Mouse (Mus musculus) gastrocnemius, adult 18-20 months (tissue): ENCODE data around the gene Khnyn. TPM values are rescaled to one million over a fixed set of nuclear protein-coding genes. Genes with fewer than 3 reads are reported as not detected.

Source experiments
- DNase-seq: peaks from one replicate; pipeline ENCODE4 v3.0.0; 2021; ENCODE audit warnings: low spot score
- long read RNA-seq, 2 experiments: library from polyadenylated mRNA; stranded (forward); transcript quantifications; one replicate each; pipeline ENCODE4 v2.0.0; 2021
- total RNA-seq, 2 experiments: library from RNA; stranded (reverse); gene quantifications; 2 replicates each; pipeline ENCODE4 v1.2.3; 2021

Khnyn gene
- 1 to 10 TPM; 5.4 to 5.5 TPM for total RNA-seq
- long read RNA-seq, experiment 1, transcript Khnyn-201 (8 exons, 3,898 nt): major isoform, 6 of 9 reads
- long read RNA-seq, experiment 1, partial matches to known transcripts: 0 of 9 reads
- long read RNA-seq, experiment 1, other reads (novel, unspliced or antisense): 3 of 9 reads
- long read RNA-seq, experiment 2, partial matches to known transcripts: 0 of 2 reads
- long read RNA-seq, experiment 2, other reads (novel, unspliced or antisense): 1 of 2 reads

DNA sequence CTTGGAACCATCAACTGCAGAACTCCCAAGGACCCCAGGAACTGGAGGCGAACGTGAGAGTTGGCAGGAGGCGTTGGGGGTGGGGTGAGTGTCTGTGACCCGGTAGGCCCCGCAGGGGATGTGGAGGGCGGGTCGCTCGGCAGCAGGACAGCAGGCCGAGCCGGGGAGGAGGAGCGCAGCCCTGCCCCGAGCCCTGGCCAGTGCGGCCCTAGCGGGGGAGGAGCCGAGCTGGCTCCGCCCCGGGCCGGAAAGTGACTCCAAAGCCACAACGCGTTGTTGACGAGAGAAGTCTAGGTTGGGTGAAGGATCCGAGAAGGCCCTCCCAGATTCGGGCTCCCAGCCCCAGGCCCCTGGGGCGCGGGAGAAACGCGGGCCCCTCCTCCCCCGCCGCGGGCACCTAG, at the start of gene Khnyn:
TSS of gene Khnyn (plus strand) at position 235 of the 401 bp plus-strand sequence.
- peak; percentile 90 for DNase-seq

DNA sequence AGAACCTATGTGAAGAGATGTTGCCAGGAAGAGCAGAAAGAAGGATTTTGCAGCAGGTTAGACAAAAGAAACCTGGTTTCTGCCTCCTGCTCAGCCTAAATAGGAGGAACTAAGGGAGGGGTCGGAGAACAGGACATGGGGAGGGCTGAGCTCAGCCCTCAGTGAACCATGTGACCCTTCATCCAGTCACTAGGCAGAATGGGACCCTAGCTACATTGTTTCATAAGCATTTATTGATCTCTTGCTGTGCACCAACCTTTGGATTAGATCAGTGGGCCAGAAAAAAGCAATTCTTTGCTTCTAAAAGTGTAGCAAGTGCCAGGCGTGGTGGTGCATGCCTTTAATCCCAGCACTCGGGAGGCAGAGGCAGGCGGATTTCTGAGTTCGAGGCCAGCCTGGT, 46.4 kb upstream of the Khnyn start:
- no peak for DNase-seq

DNA sequence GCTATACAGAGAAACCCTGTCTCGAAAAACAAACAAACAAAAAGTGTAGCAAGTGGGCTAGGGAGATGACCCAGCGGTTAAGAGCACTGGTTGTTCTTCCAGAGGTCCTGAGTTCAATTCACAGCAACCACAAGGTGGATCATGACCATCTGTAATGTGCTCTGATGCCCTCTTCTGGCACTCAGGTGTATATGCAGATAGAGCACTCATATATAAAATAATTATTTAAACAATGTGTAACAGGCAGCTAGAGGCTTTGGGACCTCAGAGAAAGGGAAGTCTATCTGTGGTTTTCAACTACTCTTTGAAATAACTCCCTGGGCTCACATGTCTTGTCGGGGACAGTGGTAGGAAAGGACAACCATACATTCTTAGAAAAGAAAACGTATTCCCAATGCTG, 46.0 kb upstream of the Khnyn start:
- no peak for DNase-seq

DNA sequence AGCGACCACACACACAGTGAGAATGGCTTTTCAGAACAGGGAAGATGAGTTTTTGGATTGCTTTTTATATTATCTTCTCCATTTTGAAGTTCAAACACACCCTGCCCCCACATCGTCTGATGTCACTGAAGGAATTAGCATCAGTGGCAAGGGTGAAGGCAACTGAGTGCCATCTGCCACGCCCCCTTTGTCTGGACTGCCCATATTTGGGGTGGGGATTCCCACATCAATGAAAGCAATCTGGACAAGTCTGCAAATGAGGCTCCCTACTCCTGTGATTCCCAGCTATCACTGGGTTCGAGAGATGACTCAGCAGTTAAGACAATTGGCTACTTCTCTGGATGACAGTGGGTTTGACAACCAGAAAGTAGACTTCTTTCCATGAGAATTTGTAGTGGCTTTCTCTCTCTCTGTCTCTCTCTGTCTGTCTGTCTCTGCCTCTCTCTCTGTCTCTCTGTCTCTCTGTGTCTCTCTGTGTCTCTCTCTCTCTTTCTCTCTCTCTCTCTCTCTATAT, 43.8 kb upstream of the Khnyn start:
- no peak for DNase-seq

DNA sequence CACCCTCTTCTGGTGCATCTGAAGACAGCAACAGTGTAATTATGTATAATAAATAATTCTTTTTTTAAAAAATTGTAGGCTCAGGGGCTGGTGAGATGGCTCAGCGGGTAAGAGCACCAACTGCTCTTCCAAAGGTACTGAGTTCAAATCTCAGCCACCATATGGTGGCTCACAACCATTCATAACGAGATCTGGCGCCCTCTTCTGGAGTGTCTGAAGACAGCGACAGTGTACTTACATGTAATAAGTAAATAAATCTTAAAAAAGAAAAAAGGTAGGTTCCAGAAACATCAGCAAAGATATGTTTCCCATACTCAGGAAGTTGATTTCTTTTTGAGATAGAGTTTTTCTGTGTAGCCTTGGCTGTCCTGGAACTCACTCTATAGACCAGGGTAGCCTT, 42.0 kb upstream of the Khnyn start:
- DNase-seq: no peak

DNA sequence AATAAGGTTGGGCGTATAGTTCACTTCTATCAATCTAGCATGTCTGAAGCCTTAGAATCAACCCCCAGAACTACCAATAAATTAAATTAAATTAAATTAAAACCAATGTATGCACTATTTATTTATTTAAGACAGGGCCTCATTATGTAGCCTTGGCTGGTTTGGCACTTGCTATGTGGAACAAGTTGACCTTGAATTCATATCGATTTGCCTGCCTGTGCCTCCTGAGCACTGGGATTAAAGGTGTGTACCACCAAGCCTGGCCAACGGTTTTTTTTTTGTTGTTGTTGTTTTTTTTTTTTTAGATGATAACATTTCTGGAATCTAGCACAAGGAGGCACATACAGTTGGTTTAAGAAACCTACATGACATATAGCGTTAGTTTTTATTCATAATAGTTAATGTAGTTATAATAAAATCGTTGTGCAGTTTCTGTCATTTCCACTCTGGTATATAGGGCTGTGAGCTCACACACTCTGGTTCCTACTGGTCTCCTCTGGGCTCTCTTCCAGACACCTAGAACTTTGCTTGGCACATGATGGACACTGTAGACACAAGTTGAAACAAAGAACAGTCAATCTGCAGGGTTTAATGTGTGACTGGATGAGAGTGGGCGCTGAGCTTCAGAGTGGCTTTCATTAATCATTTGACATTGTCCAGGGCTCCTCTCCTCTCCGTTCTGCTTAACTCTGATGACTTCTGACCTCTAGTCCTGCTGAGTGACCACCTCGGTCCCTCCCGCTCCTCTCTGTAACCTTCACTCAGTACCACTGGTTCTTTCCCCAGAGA, 39.0 kb upstream of the Khnyn start:
- no peak for DNase-seq

DNA sequence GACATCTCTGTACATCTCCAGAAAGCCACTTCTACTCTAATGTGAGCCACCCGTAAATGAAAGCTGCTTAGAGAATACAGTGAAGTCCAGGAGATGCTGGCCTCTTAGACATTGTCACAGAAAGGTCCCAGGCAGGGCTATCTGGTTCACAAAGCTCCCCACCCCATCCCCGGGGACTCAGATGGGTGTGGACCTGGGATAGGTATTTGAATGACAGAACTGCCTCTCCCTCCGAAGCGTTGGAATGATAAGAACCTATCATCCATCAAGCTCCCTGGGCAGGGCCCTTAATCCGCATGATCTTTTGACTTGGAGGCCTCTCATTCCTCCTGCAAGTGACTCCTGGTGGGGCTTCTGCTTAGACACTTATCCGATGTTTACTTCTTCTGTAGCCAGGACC, 33.9 kb upstream of the Khnyn start:
- no peak for DNase-seq

DNA sequence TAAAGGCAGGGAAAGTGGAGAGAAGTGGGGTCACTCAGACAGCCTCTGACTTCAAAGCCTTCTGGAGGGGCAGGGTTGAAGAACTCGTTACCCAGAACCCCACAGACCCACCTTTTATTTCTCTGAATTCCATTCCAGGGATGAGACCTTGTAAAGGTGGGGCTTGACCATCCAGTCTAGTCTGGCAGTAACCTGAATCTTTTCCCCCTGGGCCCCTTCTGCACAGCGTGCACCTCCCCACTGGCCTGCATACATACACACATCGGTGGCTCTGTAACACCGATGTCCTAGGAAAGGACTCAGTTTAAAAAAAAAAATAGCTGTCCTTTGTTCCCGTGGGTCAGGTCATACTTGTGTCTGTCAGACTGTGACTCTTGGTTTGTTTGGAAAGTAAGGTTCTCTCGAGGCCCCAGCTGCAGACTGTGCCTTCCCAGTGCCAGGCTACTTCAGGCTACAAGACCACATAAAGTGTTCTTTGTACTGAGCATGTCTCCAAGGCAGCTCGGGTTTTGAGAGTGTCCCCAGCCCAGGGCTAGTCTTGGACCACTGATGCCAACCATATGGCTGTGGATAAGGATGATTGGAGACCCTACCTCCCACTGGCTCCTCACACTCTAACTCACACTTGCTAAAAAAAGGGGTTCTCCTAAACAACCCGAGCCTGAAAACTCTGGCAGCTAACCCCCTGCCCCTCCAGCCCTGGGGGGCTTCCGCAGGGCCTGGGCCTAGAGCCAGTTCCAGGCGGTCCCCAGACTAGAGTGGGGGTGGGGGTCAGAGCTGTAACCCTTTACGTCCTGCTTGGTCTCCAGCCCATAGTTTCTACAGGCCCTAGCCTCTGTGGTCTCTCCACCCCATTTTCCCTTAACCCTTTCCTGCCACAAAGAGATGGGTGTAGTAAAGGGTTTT, 31.8 kb upstream of the Khnyn start:
- DNase-seq: no peak

DNA sequence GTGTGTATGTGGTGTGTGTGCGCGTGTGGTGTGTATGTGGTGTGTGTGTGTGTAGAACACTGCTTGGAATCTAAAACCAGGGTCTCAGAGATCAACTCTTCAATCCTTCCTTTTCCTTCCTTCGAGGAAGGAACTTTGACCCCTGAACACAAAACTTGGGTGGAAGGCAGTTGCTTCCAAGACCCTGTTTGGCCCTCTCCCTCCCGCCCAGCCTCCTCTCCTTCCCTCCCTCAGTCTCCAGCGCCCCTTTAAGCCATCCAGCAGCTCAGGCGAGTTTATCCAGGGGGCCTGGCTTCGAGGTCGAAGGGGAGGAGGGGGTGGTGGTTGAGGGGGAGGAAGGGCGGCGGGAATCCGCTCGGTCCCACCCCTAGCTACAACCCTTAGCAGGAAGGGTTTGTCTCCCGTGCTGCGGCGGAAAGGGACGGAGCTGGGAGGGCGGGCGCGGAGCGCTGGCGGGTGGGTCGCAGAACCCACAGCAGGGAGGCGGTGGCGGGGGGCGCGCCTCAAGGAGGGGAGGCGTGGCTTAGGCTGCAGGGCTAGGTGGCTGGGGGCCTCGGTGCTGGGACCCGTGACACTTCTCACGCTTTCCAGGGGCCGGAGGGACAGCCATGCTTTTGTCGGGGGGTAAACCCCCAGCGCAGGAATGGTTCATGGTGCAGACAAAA, 31.0 kb upstream of the Khnyn start, which contains the start of gene Nynrin:
TSS of gene Nynrin (plus strand) at position 390 of the 665 bp plus-strand sequence.
- peak; percentile 53 for DNase-seq

DNA sequence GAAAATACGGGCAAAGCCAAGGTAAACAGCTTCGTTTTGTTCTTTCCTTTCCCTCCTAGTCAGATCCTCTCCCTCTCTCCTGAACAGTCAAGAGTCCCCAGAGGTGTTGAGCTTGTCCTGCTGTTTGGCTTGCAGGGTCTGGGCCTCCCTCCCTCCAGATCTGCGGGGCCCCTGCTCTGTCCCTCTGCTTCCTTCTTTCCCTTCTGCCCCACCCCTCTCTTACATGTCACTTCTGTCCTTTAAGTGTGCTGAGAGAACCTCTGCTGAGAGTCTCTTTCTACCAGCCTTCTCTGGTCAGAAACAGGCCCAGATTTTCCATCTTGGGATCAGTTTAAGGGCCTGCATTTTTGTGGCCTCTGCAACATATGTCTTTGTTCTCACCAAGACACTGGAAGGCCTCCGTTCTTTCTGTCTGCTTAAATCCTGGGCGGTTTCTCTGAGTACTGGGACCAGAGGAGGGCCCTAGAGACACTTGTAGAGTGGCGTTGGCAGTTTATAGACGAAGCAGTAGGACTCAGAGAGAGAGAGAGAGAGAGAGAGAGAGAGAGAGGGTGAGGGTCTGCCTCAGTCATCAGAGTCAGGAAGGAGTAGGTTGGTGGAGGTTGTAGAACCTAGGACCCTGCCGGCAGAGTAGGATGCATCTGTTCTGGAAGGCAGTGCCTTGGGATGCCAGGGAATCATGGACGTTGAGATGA, 30.2 kb upstream of the Khnyn start:
- no peak for DNase-seq

DNA sequence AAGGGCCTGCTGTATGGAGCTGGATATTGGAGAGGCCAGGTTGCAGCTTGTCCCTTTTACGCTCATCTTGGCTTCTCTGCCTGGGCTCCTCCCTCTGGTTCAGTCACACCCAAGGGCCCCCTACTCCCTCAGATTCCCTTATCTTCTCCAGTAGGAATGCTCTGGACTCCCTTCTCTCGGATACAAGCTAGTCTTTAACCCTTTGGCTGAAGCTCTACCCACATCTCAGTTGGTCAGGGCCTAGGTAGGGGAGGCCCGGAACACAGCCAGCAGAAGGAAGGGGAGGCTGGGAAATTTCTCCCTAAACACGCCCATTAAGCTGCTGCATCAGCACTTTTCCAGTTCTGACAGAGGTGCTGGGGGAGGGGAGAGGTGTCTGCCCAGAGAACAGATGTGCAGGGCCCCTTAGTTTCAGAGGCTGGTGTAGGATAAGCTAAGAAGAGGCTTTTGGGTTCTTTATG, 29.6 kb upstream of the Khnyn start:
- no peak for DNase-seq

DNA sequence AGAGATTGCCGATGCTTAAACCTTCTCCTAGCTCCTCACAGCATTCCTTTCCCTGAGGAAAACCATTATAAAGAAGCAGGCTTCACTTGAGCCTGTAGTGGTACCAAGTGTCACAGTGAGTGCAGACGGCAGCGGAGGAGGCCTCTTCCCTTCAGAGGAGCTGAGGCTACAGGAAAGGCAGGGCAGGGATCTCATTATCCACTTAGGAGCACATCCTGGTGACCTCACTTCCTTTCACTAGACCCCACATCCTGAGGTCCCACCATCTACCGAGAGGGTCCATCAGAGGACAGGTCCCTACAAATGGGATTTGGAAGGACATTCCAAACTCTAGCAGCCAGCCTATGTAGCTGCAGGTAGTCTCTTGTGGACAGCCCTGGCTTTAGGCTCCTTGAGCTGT, 27.2 kb upstream of the Khnyn start:
- no peak for DNase-seq

DNA sequence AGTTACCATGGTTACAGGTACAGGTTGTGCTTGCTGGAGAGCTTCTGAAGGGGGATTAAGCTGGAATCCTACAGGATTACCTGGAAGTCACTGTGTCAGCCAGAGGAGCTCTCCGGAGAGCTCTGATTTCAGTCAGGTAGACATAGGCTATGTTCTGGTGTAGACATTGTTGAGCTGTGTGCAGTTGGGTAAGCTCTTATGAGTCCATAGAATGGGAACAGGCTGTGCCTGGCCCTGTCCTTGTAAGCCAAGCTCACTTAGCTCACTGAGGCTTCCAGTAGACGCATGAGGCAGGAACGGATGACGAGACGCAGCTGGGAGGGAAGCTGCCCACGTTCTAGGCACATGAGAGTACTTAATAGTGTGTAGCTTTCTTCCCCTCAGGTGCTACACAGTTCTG, 22.6 kb upstream of the Khnyn start:
- DNase-seq: no peak

DNA sequence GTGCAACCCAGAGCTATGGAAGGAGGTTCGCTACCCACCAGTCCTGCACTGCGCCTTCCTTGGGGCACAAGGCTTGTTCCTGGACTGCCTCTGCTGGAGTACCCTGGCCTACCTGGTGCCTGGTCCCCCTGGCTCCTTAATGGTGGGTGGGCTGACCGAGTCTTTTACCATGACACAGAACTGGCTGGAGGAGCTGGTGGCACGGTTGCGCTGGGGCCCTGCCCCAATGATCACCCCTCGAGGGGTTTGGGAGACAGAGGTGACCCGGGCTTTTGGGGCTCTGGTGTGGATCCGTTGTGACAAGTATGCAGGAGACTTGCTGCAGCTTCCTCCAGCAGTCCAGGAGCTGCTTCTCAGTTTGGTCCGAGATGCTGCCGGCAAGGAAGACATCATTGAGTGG, 21.8 kb upstream of the Khnyn start:
- no peak for DNase-seq

DNA sequence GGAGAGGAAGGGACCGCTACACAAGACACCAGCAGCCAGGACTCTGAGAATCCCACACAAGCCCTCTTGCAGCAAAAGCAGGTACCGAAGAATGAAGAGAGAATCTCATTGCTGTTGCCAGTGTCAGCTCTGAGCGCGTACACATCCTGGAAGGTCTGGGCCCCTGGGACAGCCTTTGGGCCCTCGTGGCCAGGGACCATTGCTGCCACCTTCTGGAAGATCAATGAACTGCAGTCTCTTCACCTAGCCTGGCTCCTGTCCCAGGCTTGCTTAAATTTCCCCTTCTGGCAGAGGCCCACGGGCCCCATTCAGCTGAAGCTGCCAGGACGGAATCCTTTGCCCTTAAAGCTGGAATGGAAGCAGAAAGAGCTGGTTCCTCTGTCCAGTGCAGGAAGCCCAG, 21.0 kb upstream of the Khnyn start:
- DNase-seq: peak; percentile 85

DNA sequence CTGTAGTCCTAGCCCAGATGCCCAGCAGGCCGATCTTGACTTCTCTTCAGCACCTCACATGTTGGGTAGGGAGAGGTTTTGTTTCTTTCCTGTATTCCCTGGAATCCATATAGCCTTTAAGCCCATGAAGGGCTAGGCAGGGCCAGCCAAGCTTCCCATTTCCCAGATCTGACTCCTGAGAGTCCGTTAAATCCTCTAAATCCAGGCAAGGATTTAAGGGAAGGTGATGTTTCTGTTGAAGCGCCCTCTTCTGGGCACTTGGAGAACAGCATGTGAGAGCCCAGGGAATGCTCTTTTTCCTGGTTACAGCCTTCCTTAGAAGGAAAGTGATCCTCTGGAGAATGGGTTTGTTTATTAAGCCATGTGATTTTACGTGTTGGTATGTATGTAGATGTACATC, 17.8 kb upstream of the Khnyn start:
- DNase-seq: peak; percentile 55

DNA sequence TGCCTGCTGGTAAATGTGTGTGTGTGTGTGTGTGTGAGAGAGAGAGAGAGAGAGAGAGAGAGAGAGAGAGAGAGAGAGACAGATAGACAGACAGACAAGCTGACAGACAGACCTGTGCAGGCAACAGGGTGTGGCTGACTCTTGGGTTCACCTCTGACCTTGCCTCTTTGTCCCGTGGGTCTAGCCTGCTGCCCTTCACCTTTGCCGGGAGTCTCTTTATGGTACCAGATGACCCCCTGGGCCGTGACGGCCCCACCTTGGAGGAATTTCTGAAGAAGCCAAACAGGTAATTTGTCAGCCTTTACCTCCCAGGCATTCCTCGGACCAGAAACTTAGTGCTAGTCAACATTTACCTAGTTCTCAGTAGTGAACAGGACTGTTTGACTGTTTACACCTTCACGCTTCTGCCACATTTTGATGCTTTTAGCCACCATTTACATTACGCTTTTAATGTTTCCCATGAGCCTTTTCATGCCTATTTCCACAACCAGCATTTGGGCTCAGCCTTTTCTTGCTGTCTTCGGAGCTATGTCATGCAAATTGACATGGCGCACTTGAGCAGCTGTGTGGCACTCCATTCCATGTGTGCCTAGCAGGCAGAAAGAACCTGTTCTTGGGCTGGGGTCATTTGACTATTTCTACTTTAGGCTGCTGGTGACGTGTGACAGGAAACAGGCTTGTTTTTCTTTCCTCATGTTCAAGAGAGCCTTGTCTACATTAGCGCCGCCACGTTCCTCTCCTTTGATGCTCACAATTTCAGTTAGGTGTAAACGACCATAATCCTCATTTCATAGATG, 16.3 kb upstream of the Khnyn start:
- no peak for DNase-seq

DNA sequence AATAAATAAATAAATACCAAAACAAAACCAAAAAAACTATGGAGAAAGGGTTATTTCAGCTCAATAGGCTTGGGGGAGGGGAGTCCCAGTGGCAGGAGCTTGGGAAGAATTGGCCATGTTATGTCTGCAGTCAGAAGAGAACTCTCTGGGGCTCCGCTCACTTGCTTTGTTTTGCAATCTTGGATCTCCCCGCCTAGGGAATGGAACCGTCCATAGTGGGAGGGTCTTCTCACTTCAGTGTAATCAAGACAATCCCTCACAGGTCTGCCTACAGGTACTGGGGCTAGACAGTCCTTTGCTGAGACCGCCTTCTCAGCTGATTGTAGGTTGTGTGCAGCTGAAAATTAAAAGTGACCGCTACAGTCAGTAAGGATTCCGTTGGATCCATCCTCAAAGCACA, 15.2 kb upstream of the Khnyn start:
- no peak for DNase-seq

DNA sequence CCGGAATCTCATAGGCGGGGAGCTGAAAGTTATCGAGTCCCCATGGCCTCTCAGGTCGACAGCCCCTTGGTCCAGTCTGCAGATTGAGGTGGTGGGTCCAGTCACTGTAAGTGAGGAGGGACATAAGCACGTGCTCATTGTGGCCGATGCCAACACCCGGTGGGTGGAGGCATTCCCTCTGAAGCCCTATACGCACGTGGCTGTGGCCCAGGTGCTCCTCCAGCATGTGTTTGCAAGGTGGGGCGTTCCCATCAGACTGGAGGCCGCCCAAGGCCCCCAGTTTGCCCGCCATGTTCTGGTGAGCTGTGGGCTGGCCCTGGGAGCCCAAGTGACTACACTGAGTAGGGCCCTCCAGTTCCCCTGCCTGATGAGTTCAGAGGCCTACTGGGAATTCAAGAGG, 12.7 kb upstream of the Khnyn start:
- no peak for DNase-seq

DNA sequence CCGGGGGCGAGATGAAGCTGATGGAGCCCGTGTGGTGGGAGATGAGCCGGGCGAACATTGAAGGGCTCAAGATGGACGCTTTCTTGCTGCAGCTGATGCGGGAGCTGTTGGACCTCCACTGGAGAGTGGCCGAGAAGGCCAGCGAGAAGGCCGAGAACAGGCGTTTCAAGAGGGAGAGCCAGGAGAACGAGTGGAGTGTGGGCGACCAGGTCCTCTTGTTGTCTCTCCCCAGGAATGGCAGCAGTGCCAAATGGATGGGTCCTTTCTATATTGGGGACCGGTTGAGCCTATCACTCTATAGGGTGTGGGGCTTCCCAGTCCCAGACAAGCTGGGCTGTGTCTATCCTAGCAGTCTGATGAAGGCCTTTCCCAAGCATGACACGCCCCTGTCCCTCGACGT, 12.2 kb upstream of the Khnyn start:
- DNase-seq: no peak
